Mouse (Mus musculus) neural tube, embryonic 12.5 days (tissue): ENCODE data around the gene Cpeb4. TPM values are rescaled to one million over a fixed set of nuclear protein-coding genes. Genes with fewer than 3 reads are reported as not detected.
A peak's percentile ranks its signal among the peaks of the same experiment; 100 is the strongest.

Source experiments
- ATAC-seq: fragments of 200-750 bp; cut with Nextera tagmentation; 2 replicates; pipeline ENCODE4 v1.8.0; 2017; ENCODE audit warnings: low read depth, mild to moderate bottlenecking, moderate TSS enrichment, moderate library complexity; ENCODE audit not compliant: low FRiP score
- H3K27ac ChIP-seq: fragments of 300-500 bp; sonication (generic); 2 replicates; pipeline ENCODE4 v1.5.1; 2016
- H3K27me3 ChIP-seq: fragments of 300-500 bp; sonication (generic); replicated peaks from 2 replicates; pipeline ENCODE4 v1.6.1; 2016; ENCODE audit warnings: mild to moderate bottlenecking
- H3K36me3 ChIP-seq: fragments of 300-500 bp; sonication (generic); 2 replicates; pipeline ENCODE4 v1.6.1; 2016; ENCODE audit warnings: mild to moderate bottlenecking
- H3K4me1 ChIP-seq: fragments of 300-500 bp; sonication (generic); 2 replicates; pipeline ENCODE4 v1.6.1; 2016
- H3K4me2 ChIP-seq: fragments of 300-500 bp; sonication (generic); replicated peaks from 2 replicates; pipeline ENCODE4 v1.6.1; 2016; ENCODE audit warnings: mild to moderate bottlenecking
- H3K4me3 ChIP-seq: fragments of 300-500 bp; sonication (generic); 2 replicates; pipeline ENCODE4 v1.5.1; 2016
- H3K9ac ChIP-seq: fragments of 300-500 bp; sonication (generic); 2 replicates; pipeline ENCODE4 v1.6.1; 2016; ENCODE audit warnings: mild to moderate bottlenecking
- H3K9me3 ChIP-seq: fragments of 300-500 bp; sonication (generic); 2 replicates; pipeline ENCODE4 v1.6.1; 2016; ENCODE audit warnings: mild to moderate bottlenecking
- WGBS: fragments of 180-500 bp; shearing (Covaris S2); methylation state at CpG from one replicate; pipeline ENCODE4 v1.1.7; 2016; 5-methylcytosine and 5-hydroxymethylcytosine counted together
- polyA plus RNA-seq: library from polyadenylated mRNA; unstranded; fragments of >200 nt; fragmentation: Nextera tagmentation; extraction: Ambion mirVana; gene quantifications from 2 replicates; pipeline ENCODE4 v1.2.1, GENCODE M21; 2016

The Cpeb4 gene
- 14.4 and 18.4 TPM in 2 replicates for polyA plus RNA-seq

DNA sequence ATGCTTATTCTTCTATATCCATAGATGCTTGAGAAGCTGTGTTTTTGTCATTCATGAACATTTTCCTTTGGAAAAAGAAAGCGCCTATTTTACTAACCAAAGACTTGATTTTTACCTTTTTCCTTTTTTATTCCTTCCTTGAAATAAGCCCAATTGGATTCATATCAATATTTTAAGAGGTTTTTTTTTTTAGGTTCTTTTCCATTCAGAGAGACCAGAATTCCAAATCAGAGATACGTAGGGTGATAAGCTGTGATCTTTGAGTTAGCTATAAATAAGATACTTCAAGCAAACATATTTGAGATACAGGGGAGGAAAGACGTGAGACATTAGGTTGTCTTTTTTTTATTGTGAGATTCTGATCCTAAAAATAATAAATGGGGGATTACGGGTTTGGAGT lies at the start of gene Cpeb4:
Cpeb4 (plus strand) TSS at position 301 of the 400 bp plus-strand sequence.
- no peaks in the 10 kb centered on the region for H3K9me3 ChIP-seq
- H3K4me1 ChIP-seq, result peaks cover 19% of the 10 kb centered on the region
- H3K36me3 ChIP-seq, result no peaks in the 10 kb centered on the region
- H3K27ac ChIP-seq, result no peak within 1 kb of the TSS; the same call in 1 of the 2 replicates
- peak within 1 kb of the TSS; percentile 74 for H3K4me2 ChIP-seq
- H3K27me3 ChIP-seq, result no peaks in the 10 kb centered on the region
- H3K9ac ChIP-seq, result peak within 1 kb of the TSS; percentile 82
- H3K4me3 ChIP-seq, result peak within 1 kb of the TSS; percentile 72
- WGBS, result 78% methylated on average over 4 of the region's 4 CpGs
- no peak for ATAC-seq

DNA sequence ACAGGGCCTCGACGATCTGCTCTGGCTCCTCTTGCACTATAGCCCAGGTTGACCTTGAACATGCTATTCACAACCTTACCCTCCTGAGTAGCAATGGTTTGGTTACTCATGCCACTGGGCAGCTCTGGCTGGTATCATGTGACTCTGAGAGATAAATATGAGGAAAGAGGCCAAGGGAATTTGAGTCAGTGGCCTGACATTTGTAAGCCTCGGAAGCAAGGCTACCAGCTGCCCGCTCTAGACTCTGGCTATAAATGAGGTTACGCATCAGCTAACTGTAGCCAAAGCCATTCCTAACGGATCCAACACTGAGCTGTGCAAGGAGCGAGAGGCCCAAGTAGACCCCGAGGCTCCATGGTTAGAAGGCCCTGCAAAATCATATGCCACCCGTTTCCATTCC lies 49.5 kb upstream of the Cpeb4 start:
- Histone ChIP-seq H3K4me1 (no peaks in the 10 kb centered on the region), H3K9ac (no peak overlapping the region), H3K27me3 (no peaks in the 10 kb centered on the region), H3K4me3 (no peak overlapping the region), H3K36me3 (no peaks in the 10 kb centered on the region), H3K27ac (no peak overlapping the region), H3K9me3 (no peaks in the 10 kb centered on the region), H3K4me2 (no peak overlapping the region)
- WGBS, result 83% methylated on average over 9 of the region's 9 CpGs
- no peak for ATAC-seq

DNA sequence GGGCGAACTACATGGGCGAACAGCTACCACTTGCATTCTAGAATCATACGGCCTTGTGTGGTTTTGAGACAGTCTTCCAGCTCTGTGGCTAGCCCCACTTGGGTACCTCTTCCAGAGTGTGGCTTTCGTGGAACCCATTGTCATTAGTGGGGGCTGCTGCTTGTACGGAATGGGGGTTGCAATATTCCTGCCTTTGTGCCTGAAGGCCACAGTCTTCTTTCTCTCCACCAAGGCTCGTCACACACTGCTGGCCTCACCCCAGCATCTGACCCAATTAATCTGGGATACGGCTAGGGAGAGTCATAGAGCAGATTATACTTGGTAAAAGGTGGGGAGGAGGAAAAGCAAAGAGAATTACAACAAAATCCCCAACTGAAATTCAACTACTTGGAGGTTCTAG lies 48.5 kb upstream of the Cpeb4 start:
- no peaks in the 10 kb centered on the region for H3K36me3 ChIP-seq

DNA sequence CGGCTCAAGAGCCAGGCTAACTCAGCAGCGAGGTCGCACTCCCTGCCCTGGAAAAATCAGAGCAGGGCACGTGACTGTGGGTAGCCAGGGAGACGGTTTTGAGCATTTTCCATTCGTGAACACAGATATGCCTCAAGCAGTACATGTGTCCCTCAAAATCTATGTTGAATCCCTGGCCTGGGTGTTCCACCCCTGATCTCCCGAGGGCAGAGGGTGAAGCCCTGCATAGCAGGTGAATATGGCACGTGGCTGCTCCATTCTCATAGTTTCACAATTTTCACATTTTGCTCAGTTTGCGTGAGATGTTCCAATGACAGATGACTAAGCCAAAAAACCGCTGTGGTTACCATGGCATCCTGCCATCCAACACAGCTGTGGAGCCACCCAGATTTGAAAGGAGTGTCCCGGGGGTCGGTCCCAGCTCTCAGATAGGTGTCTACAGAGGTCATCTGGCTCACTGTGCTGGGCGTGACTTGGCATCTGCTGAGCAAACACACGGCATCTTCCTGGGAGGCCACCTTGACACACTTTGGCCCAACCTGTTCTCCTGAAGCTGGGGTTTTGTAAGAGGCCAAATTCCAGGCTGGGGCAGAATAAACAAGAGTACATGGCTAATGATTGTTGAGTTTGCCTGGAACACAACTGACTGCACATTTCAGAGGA lies 47.4 kb upstream of the Cpeb4 start:
- no peak overlapping the region for H3K9ac ChIP-seq
- no peaks in the 10 kb centered on the region for H3K36me3 ChIP-seq
- H3K4me2 ChIP-seq, result no peak overlapping the region
- no peak for ATAC-seq
- no peaks in the 10 kb centered on the region for H3K4me1 ChIP-seq
- no peaks in the 10 kb centered on the region for H3K27me3 ChIP-seq
- no peak overlapping the region for H3K4me3 ChIP-seq
- H3K27ac ChIP-seq, result no peak overlapping the region
- H3K9me3 ChIP-seq, result no peaks in the 10 kb centered on the region
- WGBS, result 85% methylated on average over 14 of the region's 14 CpGs

More for the DNA sequence above, 48.5 kb upstream of the Cpeb4 start:
- no peak overlapping the region for H3K27ac ChIP-seq
- no peaks in the 10 kb centered on the region for H3K27me3 ChIP-seq
- no peak overlapping the region for H3K4me3 ChIP-seq
- no peak overlapping the region for H3K9ac ChIP-seq
- no peaks in the 10 kb centered on the region for H3K4me1 ChIP-seq
- no peaks in the 10 kb centered on the region for H3K9me3 ChIP-seq
- no peak for ATAC-seq
- no peak overlapping the region for H3K4me2 ChIP-seq
- WGBS, result 91% methylated on average over 7 of the region's 7 CpGs

DNA sequence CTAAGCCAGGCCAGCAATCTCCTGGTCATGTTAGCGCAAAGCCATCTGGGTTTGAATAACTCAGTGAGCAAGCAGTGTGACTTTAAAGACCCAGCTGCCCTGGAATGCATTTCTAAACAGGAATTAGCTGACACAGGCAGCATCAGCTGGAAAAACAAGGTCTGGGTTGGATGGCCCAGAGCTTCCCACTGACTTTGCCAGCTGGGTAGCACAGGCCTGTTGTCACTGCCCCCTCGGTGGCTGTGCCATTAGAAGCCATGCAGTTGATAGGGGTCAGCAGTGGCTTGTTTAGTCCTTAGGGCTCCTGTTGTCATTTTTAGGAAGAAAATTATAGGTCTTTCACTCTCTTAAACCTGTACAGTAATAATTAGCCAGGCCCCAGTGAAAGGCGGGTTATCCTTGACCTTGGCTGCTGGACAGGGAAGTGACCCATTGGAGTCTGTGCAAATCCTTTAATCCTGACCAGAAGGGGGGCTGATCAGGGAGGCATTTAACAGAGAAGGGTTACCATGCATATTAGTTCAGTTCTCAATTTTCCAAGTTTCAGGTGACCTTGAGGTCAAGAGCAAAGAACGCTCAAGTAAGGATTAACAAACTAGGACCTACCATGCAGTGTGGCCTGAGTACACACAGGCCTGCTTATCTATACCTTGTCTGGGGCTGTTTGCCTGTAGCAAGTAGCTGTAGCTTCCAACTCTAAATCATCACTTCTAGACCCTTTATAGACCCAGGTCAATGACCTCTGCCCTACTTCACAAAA lies 43.8 kb upstream of the Cpeb4 start:
- Histone ChIP-seq H3K9me3 (no peaks in the 10 kb centered on the region), H3K27ac (no peak overlapping the region), H3K4me3 (no peak overlapping the region), H3K36me3 (no peaks in the 10 kb centered on the region), H3K4me2 (no peak overlapping the region), H3K4me1 (peaks cover 13% of the 10 kb centered on the region), H3K27me3 (no peaks in the 10 kb centered on the region), H3K9ac (no peak overlapping the region)
- 76% methylated on average over 4 of the region's 4 CpGs for WGBS
- ATAC-seq, result no peak

DNA sequence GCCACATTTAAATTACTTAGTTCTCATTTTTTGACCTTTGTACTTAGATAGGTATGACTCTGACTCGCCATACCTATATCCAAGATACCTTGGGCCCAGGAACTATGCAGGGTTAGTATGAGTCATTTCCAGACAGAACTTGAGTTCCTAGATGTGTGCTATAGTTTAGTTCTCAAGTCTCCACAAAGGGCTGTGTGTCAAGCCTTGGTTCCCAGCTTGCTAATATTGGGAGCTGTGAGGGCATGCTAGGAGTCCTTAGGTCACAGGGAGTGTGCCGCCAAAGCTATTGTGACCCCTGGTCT lies 43.3 kb upstream of the Cpeb4 start:
- no peak overlapping the region for H3K4me3 ChIP-seq

DNA sequence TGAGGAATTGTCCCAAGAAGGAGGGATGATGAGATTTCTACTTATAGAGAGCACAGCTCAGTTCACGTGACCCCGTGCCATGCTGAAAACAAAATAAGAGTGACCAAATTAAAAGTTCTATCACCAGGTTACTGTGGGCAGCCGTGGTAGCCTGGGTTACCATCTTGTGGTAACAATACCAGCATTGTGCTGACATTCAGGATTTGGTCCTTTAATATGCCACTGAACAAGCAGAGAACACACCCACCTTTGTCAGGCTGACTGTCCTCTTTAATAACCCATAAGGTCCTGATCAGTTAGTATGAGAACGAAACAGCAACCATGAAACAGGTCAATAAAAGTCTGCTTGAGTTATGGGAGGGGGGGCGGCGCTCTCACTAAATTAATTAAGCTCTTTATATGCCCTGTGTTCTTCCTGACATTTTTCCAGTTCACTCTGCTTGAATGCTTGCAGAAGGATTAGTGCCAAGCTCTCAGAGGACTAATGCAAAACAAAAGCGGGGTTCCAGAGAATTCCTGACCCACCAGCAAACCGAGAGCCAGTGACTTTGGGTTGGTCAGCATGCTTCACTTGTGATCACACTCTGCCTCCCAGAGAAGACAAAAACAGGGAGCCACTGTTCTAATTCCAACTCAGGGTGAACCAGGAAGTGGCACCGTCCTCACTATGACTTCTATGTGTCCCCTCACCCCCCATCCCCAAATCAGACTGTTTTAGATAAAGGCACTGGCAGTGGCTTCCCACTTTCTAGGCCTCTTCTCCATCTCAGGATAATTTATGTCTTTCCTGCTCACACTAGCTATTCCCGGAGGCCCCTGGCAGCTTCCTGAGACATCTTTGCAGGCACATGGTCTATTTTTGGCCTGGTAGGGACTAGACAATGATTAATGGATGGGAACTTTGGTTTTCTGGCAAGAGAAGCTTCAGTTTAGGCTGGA lies 41.5 kb upstream of the Cpeb4 start:
- H3K36me3 ChIP-seq, result no peaks in the 10 kb centered on the region
- H3K4me1 ChIP-seq, result peaks cover 13% of the 10 kb centered on the region
- no peak overlapping the region for H3K9ac ChIP-seq
- peak; percentile 76 for ATAC-seq
- H3K4me2 ChIP-seq, result no peak overlapping the region
- no peaks in the 10 kb centered on the region for H3K9me3 ChIP-seq
- H3K27me3 ChIP-seq, result no peaks in the 10 kb centered on the region
- 0 out of 2 replicates have a peak overlapping the region, but pooled peaks have one; percentile 8 for H3K27ac ChIP-seq
- 33% methylated on average over 10 of the region's 10 CpGs for WGBS
- H3K4me3 ChIP-seq, result no peak overlapping the region

More for the DNA sequence above, 43.3 kb upstream of the Cpeb4 start:
- peaks cover 13% of the 10 kb centered on the region for H3K4me1 ChIP-seq
- H3K4me2 ChIP-seq, result no peak overlapping the region
- no peaks in the 10 kb centered on the region for H3K27me3 ChIP-seq
- no peak overlapping the region for H3K9ac ChIP-seq
- H3K27ac ChIP-seq, result no peak overlapping the region
- 70% methylated on average over 2 of the region's 2 CpGs for WGBS
- no peaks in the 10 kb centered on the region for H3K9me3 ChIP-seq
- ATAC-seq, result no peak
- no peaks in the 10 kb centered on the region for H3K36me3 ChIP-seq

DNA sequence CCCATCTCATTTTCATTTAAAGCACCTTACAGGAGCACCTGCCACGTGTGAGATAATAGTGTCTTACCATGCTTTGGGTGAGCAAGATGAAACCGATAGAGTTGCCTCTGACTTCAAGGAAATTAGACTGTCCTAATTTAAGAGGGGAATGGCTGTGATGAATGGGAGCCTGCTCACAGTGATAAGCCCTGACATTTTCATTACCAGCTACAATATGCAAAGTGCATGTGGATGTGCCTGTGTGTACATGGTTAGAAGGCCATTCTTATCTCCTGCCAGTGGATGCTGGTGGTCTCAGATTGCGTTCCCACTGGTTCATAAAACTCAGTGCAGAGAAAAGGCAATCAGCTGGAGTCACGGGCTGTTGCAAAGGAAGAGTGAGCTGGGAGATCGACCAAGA lies 40.6 kb upstream of the Cpeb4 start:
- H3K4me2 ChIP-seq, result no peak overlapping the region
- H3K9ac ChIP-seq, result no peak overlapping the region
- no peaks in the 10 kb centered on the region for H3K27me3 ChIP-seq
- no peaks in the 10 kb centered on the region for H3K36me3 ChIP-seq
- ATAC-seq, result no peak
- H3K4me1 ChIP-seq, result peaks cover 13% of the 10 kb centered on the region
- no peaks in the 10 kb centered on the region for H3K9me3 ChIP-seq
- WGBS, result 70% methylated on average over 5 of the region's 5 CpGs
- H3K27ac ChIP-seq, result no peak overlapping the region
- H3K4me3 ChIP-seq, result no peak overlapping the region

DNA sequence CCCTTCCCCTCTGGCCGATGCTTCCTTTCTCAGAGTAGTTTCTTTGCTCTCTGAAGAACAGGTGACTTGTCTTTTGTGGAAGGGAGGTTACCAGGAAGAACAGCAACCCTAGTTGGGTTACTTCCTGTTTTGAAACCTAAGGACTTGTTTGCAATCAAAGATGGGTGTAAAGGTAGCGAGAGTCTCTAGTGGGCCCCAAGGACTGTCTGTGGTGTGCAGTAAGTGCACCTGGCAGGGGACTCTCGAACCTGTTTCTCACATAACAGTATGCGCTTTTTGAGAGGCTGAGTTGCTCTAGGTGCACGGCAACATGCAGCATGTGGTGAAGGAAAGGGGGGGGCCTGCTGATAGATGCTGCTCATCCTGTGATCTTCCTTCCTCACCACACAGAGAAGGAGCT lies 40.0 kb upstream of the Cpeb4 start:
- no peaks in the 10 kb centered on the region for H3K27me3 ChIP-seq
- WGBS, result 90% methylated on average over 5 of the region's 5 CpGs
- H3K4me3 ChIP-seq, result no peak overlapping the region
- H3K4me1 ChIP-seq, result peaks cover 13% of the 10 kb centered on the region
- H3K4me2 ChIP-seq, result no peak overlapping the region
- no peak for ATAC-seq
- no peak overlapping the region for H3K27ac ChIP-seq
- no peaks in the 10 kb centered on the region for H3K36me3 ChIP-seq
- H3K9me3 ChIP-seq, result no peaks in the 10 kb centered on the region
- no peak overlapping the region for H3K9ac ChIP-seq

DNA sequence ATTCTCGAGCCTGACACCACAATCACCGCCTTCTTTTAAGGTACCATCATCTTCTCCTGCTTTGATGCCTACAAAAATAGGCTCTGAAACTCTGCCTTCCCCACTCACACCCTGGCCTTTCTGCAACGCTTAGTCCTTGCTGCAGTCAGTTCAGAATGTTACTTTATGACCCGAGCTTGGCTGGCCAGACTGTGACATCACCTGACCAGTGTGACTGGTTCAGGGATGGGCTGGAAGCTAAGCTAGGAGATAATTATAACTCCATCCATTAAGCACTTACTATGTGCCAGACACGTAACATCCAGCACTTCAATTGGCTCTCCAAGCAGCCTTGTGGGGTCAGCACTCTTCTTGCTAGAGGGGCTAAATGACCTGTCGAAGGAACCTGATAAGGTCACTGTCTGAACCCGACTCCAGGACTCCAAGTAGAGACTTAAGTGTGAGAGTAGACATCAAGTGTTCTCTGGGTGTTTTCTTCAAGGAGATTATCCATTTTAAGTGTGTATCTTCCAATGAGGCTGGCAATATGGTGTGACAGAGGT lies 39.5 kb upstream of the Cpeb4 start:
- no peak for ATAC-seq
- Histone ChIP-seq H3K9ac (no peak overlapping the region), H3K27me3 (no peaks in the 10 kb centered on the region), H3K4me1 (peaks cover 13% of the 10 kb centered on the region), H3K4me2 (no peak overlapping the region), H3K36me3 (no peaks in the 10 kb centered on the region), H3K27ac (no peak overlapping the region), H3K4me3 (no peak overlapping the region), H3K9me3 (no peaks in the 10 kb centered on the region)
- 85% methylated on average over 7 of the region's 7 CpGs for WGBS

DNA sequence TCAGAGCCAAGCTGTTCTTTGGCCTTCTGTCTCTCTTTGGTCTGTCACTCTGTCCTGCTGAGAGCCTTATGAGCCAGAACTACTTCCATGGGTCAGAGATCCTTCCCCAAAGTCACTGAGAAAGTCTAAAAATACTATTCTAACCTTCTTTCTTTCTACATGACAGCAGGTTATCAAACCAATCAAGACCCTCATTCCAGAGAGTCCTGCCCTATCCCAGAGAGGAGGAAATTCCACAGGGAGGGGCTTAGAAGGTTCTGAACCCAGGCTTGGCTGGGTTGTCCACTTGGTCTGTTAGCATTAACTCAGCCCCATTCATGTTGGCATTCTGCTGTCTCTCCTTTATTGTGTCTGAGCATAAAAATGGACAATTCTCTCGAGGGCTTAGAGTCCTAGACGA lies 38.5 kb upstream of the Cpeb4 start:
- no peaks in the 10 kb centered on the region for H3K27me3 ChIP-seq
- H3K27ac ChIP-seq, result no peak overlapping the region
- no peaks in the 10 kb centered on the region for H3K9me3 ChIP-seq
- no peak overlapping the region for H3K4me2 ChIP-seq
- no peaks in the 10 kb centered on the region for H3K36me3 ChIP-seq
- H3K9ac ChIP-seq, result no peak overlapping the region
- H3K4me3 ChIP-seq, result no peak overlapping the region
- no peak for ATAC-seq
- WGBS, result 32% methylated on average over 2 of the region's 2 CpGs
- peaks cover 17% of the 10 kb centered on the region for H3K4me1 ChIP-seq

DNA sequence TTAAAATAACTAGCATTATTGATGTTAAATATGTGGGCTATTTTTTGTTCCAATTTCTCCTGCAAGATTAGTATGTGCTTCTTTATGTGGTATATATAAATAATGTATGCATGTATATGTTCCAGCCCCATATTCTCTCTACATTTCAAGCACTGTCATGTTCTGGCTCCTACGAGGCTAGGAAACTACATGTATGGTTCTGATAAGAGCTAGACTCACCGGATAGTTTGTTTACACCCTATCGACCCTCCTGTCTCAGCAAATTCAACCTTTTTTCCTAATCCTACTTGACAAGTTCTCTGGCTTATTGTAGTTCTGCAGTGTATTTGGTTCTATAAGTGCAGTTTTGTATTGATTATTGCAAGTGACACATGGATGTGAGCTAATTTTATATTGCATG lies 36.7 kb upstream of the Cpeb4 start:
- H3K4me3 ChIP-seq, result no peak overlapping the region
- peaks cover 20% of the 10 kb centered on the region for H3K4me1 ChIP-seq
- no peaks in the 10 kb centered on the region for H3K36me3 ChIP-seq
- H3K27me3 ChIP-seq, result no peaks in the 10 kb centered on the region
- H3K9ac ChIP-seq, result no peak overlapping the region
- WGBS, result 90% methylated on average over 3 of the region's 3 CpGs
- H3K4me2 ChIP-seq, result no peak overlapping the region
- ATAC-seq, result no peak
- no peaks in the 10 kb centered on the region for H3K9me3 ChIP-seq
- H3K27ac ChIP-seq, result no peak overlapping the region
